Mouse (Mus musculus) embryonic facial prominence, embryonic 12.5 days (tissue): ENCODE results near the gene Mesp2. TPM values are rescaled to one million over a fixed set of nuclear protein-coding genes. Genes with fewer than 3 reads are reported as not detected.

ENCODE experiments used
- ATAC-seq: fragments of 200-750 bp; cut with Nextera tagmentation; 2 replicates; pipeline ENCODE4 v1.8.0; 2017; ENCODE audit not compliant: insufficient number of reproducible peaks, insufficient read depth, low FRiP score, low TSS enrichment
- H3K27ac ChIP-seq: fragments of 300-500 bp; sonication (generic); 2 replicates; pipeline ENCODE4 v1.5.1; 2016; ENCODE audit warnings: mild to moderate bottlenecking
- H3K27me3 ChIP-seq: fragments of 300-500 bp; sonication (generic); 2 replicates; pipeline ENCODE4 v1.6.1; 2016; ENCODE audit warnings: mild to moderate bottlenecking, moderate library complexity
- H3K36me3 ChIP-seq: fragments of 300-500 bp; sonication (generic); 2 replicates; pipeline ENCODE4 v1.6.1; 2016; ENCODE audit warnings: mild to moderate bottlenecking
- H3K4me1 ChIP-seq: fragments of 300-500 bp; sonication (generic); 2 replicates; pipeline ENCODE4 v1.6.1; 2016
- H3K4me2 ChIP-seq: fragments of 300-500 bp; sonication (generic); replicated peaks from 2 replicates; pipeline ENCODE4 v1.6.1; 2016; ENCODE audit warnings: mild to moderate bottlenecking, moderate library complexity
- H3K4me3 ChIP-seq: fragments of 300-500 bp; sonication (generic); 2 replicates; pipeline ENCODE4 v1.5.1; 2016; ENCODE audit warnings: mild to moderate bottlenecking
- H3K9ac ChIP-seq: fragments of 300-500 bp; sonication (generic); 2 replicates; pipeline ENCODE4 v1.6.1; 2016; ENCODE audit warnings: mild to moderate bottlenecking, moderate library complexity
- H3K9me3 ChIP-seq: fragments of 300-500 bp; sonication (generic); 2 replicates; pipeline ENCODE4 v1.6.1; 2016; ENCODE audit warnings: mild to moderate bottlenecking, moderate library complexity
- WGBS: fragments of 180-500 bp; shearing (Covaris S2); methylation state at CpG from one replicate; pipeline ENCODE4 v1.1.7; 2016; 5-methylcytosine and 5-hydroxymethylcytosine counted together
- polyA plus RNA-seq: library from polyadenylated mRNA; unstranded; fragments of >200 nt; fragmentation: Nextera tagmentation; extraction: Ambion mirVana; gene quantifications from 2 replicates; pipeline ENCODE4 v1.2.1, GENCODE M21; 2016

Mesp2 gene
- polyA plus RNA-seq, 1 experiment from 2014 or later, result 0.22 TPM

- H3K27me3 ChIP-seq, result no peaks in the 10 kb centered on the region
- no peaks in the 10 kb centered on the region for H3K9me3 ChIP-seq
- H3K4me3 ChIP-seq, result no peak overlapping the region
- H3K4me2 ChIP-seq, result no peak overlapping the region
- H3K9ac ChIP-seq, result no peak overlapping the region
- 68% methylated on average over 2 of the region's 2 CpGs for WGBS
- peaks cover 25% of the 10 kb centered on the region; the same call in 1 of the 2 replicates for H3K4me1 ChIP-seq
- ATAC-seq, result no peak
- no peak overlapping the region for H3K27ac ChIP-seq
- H3K36me3 ChIP-seq, result no peaks in the 10 kb centered on the region
These were observed 35.8 kb downstream of the Mesp2 start for GRCm38 (mm10) chr7:79846342-79846741.

- whole genome bisulfite sequencing, result 7% methylated on average over 52 of the region's 53 CpGs
- ATAC-seq, result peak; percentile 80
- H3K27ac ChIP-seq, result peak overlapping the region; percentile 66
- peak overlapping the region; percentile 74 for H3K4me2 ChIP-seq
- no peaks in the 10 kb centered on the region for H3K27me3 ChIP-seq
- no peaks in the 10 kb centered on the region for H3K36me3 ChIP-seq
- H3K4me1 ChIP-seq, result peaks cover 17% of the 10 kb centered on the region; the same call in 1 of the 2 replicates
- no peaks in the 10 kb centered on the region for H3K9me3 ChIP-seq
- peak overlapping the region; percentile 43 for H3K4me3 ChIP-seq
- peak overlapping the region; percentile 51 for H3K9ac ChIP-seq
These were observed 37.2 kb downstream of the Mesp2 start for GRCm38 (mm10) chr7:79847456-79848451.

DNA sequence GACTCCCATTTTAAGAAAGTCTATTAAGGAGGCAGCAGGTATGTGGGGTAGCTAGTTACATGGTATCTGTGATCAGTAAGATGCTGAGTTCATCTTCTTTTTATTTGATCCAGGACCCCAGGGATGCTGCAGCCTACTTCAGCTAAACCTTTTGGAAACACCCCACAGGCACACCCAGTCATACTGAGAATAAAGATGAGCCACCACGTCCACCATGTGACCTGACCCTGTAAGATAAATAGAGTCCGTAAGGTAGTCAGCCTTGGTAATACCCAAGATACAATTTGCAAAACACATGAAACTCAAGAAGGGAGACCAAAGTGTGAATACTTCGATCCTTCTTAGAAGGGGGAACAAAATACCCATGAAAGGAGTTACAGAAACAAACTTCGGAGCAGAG lies 45.8 kb downstream of the Mesp2 start:
- Histone ChIP-seq H3K9me3 (no peaks in the 10 kb centered on the region), H3K36me3 (no peaks in the 10 kb centered on the region), H3K4me1 (peaks cover 17% of the 10 kb centered on the region; the same call in 1 of the 2 replicates), H3K27me3 (no peaks in the 10 kb centered on the region), H3K9ac (no peak overlapping the region), H3K4me2 (no peak overlapping the region), H3K27ac (no peak overlapping the region), H3K4me3 (no peak overlapping the region)
- 70% methylated on average over 4 of the region's 4 CpGs for WGBS
- no peak for ATAC-seq

DNA sequence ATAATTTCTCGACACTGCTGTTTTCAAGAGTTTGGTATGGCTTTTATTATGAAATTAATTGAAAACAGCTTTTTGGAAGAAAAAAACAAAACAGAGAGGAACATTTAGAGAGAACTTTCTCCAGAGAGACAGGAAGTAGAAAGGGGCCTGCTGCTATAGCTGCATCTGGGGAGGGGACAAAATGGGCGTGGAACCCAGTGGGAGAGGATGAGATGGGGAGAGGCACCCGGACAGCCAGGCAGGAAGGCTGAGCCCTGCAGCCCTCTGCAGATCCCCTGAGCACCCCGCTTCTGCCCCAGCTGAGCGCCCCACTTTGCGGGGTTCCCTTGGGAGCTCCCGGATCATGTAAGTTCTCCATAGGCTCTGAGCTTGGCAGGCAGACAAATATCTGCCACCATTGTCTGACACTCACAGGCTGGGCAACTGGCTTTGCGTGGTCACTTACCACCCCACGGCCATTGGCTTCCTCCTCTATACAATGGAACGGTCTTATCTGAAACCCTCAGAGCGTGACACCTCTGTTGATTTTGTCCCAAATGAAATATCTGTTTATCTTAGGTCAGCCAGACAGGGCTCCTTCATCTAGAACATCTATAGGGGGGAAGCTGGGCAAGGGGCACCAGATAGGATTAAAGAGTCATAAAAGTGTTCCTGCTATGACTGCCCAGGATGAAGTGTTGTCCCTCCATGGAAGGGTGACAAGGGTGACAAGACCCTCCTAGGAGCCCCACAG lies 47.8 kb downstream of the Mesp2 start:
- no peak overlapping the region for H3K9ac ChIP-seq
- no peaks in the 10 kb centered on the region for H3K9me3 ChIP-seq
- peaks cover 17% of the 10 kb centered on the region; the same call in 1 of the 2 replicates for H3K4me1 ChIP-seq
- peak overlapping the region; percentile 79 for H3K27ac ChIP-seq
- H3K27me3 ChIP-seq, result no peaks in the 10 kb centered on the region
- WGBS, result 55% methylated on average over 11 of the region's 11 CpGs
- H3K4me3 ChIP-seq, result no peak overlapping the region
- H3K36me3 ChIP-seq, result no peaks in the 10 kb centered on the region
- no peak for ATAC-seq
- H3K4me2 ChIP-seq, result no peak overlapping the region

DNA sequence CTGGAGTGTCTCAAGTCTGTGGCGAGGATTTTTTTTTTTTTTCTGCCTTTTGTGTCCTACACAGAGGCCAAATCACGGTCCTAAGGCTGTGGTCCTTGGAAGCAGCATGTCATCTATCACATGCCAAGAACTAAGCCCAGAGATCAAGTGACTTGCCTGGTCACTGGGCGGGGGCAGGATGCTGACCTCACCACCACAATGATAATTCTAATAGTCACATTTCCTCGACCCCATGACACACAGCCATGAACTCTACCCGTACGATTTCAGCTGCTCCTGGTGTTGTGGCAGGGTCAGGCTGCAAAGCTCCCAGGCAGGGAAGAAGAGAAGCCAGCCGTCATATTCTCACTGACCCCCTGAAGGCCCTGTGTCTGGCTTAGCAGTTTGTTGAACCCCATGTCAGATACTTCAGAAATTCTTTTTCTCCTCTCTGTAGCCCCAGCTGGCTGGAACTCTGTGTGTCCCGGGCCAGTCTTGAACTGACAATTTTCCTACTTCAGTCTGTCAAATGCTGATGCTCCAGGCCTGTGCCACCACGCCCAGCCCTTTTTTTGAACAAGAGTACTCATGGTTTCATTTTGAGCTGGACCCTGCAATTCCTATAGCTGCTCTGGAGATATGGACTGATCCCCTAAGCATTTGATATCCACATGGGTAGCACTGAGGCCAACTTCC lies 48.6 kb downstream of the Mesp2 start:
- no peak overlapping the region for H3K4me2 ChIP-seq
- H3K27ac ChIP-seq, result no peak overlapping the region
- no peaks in the 10 kb centered on the region for H3K9me3 ChIP-seq
- peaks cover 17% of the 10 kb centered on the region; the same call in 1 of the 2 replicates for H3K4me1 ChIP-seq
- H3K27me3 ChIP-seq, result no peaks in the 10 kb centered on the region
- no peak overlapping the region for H3K4me3 ChIP-seq
- no peak overlapping the region for H3K9ac ChIP-seq
- no peak for ATAC-seq
- no peaks in the 10 kb centered on the region for H3K36me3 ChIP-seq
- WGBS, result 58% methylated on average over 9 of the region's 9 CpGs

DNA sequence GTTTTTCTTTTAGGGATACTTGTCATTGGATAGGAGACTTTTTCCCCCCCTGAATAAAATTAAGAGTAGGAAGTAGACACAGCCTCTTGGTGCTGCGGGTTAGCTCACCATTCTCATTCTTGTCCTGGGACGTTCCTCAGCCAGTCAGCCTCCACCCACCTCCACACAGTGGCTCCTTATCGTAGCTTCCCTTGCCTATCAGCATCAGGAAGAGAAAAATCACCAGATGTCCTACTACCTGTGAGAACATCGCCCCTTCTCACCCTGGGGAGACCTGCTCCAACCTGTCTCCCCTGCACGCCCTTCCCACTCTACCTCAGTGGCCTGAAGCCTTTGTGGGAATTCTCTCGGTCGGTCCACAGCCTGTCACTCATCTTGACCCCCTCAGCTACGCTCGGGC lies 50.3 kb downstream of the Mesp2 start, which contains the start of gene Anpep:
Gene Anpep (minus strand): TSS at position 249 of the 400 bp plus-strand sequence.
- Histone ChIP-seq H3K27me3 (no peaks in the 10 kb centered on the region), H3K4me3 (no peak within 1 kb of the TSS), H3K9ac (no peak within 1 kb of the TSS), H3K4me2 (no peak within 1 kb of the TSS), H3K9me3 (no peaks in the 10 kb centered on the region), H3K36me3 (no peaks in the 10 kb centered on the region), H3K27ac (no peak within 1 kb of the TSS), H3K4me1 (peaks cover 17% of the 10 kb centered on the region; the same call in 1 of the 2 replicates)
- WGBS, result 68% methylated on average over 9 of the region's 9 CpGs
- ATAC-seq, result no peak

DNA sequence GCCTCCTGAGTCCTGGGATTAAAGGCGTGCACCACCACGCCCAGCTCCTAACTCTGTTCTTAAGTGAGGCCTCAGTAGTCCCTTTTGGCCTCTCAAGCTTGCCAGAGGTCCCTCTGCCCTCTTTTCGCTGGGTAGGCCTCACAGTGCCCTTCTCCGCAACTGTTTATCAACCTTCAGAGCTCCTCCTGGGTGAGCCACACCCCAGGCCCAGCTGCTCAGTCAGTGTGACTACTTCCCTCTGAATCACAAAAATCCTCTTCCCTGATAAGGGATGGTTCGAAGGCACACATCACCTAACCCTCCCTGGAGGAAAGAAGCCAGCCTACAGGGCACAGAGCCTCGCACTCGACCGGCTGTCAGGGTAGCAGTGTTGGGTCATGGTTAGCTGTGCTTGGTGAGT lies 51.3 kb downstream of the Mesp2 start:
- no peaks in the 10 kb centered on the region for H3K27me3 ChIP-seq
- H3K9me3 ChIP-seq, result no peaks in the 10 kb centered on the region
- no peaks in the 10 kb centered on the region for H3K36me3 ChIP-seq
- 91% methylated on average over 8 of the region's 8 CpGs for WGBS
- H3K27ac ChIP-seq, result no peak overlapping the region
- ATAC-seq, result no peak
- H3K4me1 ChIP-seq, result peaks cover 17% of the 10 kb centered on the region; the same call in 1 of the 2 replicates
- no peak overlapping the region for H3K4me3 ChIP-seq
- H3K4me2 ChIP-seq, result no peak overlapping the region
- no peak overlapping the region for H3K9ac ChIP-seq

Other genes starting within 250 kb of the Mesp2 start
- gene Rhcg, start 193.1 kb upstream of the Mesp2 start, polyA plus RNA-seq, result 0.10 and 0.29 TPM in 2 replicates
- 14.7 and 14.9 TPM in 2 replicates for gene Ticrr, start 150.5 kb upstream of the Mesp2 start, polyA plus RNA-seq
- gene Kif7, start 95.0 kb upstream of the Mesp2 start, polyA plus RNA-seq, result 11.5 and 11.7 TPM in 2 replicates
- 0.13 TPM in 1 of 2 replicates, not detected in the other for gene Plin1, start 77.8 kb upstream of the Mesp2 start, polyA plus RNA-seq
- 10.3 and 11.9 TPM in 2 replicates for gene Pex11a, start 67.6 kb upstream of the Mesp2 start, polyA plus RNA-seq
- 0.56 TPM in 1 of 2 replicates, not detected in the other for gene Wdr93, start 67.6 kb upstream of the Mesp2 start, polyA plus RNA-seq
- gene Mesp1, start 16.9 kb upstream of the Mesp2 start, polyA plus RNA-seq, result not detected in 2 replicates
- gene Anpep, start 50.3 kb downstream of the Mesp2 start, polyA plus RNA-seq, result 5.2 and 7.6 TPM in 2 replicates
- gene Ap3s2, start 109.9 kb downstream of the Mesp2 start, polyA plus RNA-seq, result 33.8 and 38.1 TPM in 2 replicates
- gene Arpin, start 124.6 kb downstream of the Mesp2 start, polyA plus RNA-seq, result 18.7 and 20.5 TPM in 2 replicates
- gene Zfp710, start 214.1 kb downstream of the Mesp2 start, polyA plus RNA-seq, result 21.6 and 22.2 TPM in 2 replicates